Mouse (Mus musculus) ES-E14 (cell line): Measurements from ENCODE around the gene Cpeb4.

Experiments used
- CHD2 ChIP-seq: IDR thresholded peaks from 2 replicates; pipeline ENCODE4 v1.6.1; 2014; ENCODE audit warnings: mild to moderate bottlenecking, low read depth, low read length, inconsistent platforms
- HCFC1 ChIP-seq: IDR thresholded peaks from 2 replicates; pipeline ENCODE4 v1.6.1; 2012; ENCODE audit warnings: low read length, inconsistent platforms, borderline replicate concordance; ENCODE audit not compliant: insufficient read depth
- MAFK ChIP-seq: IDR thresholded peaks from 2 replicates; pipeline ENCODE4 v1.6.1; 2014; ENCODE audit warnings: mild to moderate bottlenecking, low read depth, low read length, inconsistent platforms; ENCODE audit not compliant: insufficient read depth
- ZC3H11A ChIP-seq: IDR thresholded peaks from 2 replicates; pipeline ENCODE4 v1.6.1; 2012; ENCODE audit warnings: low read depth, mild to moderate bottlenecking, inconsistent platforms, low read length, borderline replicate concordance
- ZNF384 ChIP-seq: IDR thresholded peaks from 2 replicates; pipeline ENCODE4 v1.6.1; 2012; ENCODE audit warnings: low read depth, low read length, inconsistent platforms

- TF ChIP-seq ZNF384, result no peak
- TF ChIP-seq MAFK, result no peak
- TF ChIP-seq ZC3H11A, result no peak
- no peak for TF ChIP-seq CHD2
- TF ChIP-seq HCFC1, result no peak
Measured at GRCm38 (mm10) chr11:31948462-31949330, 76.7 kb downstream of the Cpeb4 start.
